8 mouse cellular contexts compared by ENCODE assay signal in the genomic region with DNA sequence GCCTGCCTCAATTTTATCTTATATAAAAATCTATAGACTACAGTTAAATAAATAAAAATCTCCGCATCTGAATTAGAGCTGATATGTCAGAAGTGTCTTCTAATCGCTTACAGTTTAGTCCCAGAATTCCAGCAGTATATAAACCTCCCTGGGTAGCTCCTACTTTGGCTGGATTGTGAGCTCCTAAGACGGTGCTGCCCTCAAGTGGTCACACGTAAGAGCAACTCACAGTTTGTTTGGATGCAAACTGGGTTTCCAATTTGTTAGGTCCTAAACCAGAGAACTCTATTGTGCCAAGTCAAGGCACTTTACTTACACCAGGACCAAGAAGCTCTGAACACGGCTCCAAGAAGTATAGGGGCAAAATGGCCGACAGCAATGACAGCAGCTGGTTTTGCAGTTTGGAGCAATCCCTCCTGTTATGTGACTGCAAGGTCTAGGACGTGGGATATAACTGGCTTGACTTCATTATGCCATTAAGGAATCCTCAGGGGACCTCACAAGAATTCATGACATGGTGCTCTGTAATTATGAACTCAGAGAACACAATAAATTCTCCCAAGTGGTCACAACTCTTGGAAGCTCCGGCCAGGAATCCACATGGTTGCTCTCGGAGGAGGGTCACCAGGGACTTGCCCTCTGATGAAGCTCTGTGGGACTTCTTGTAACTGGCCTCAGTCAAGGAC.
DNase-seq lines count a peak whose midpoint lies in the region; ATAC-seq and TF ChIP-seq lines count a peak whose summit lies in the region.
"Had no signal": no experiment of that assay in that cellular context is flagged by ENCODE, and none has a peak within 500 bp of the region (broad histone marks: within the 10 kb centered on the region; RNA-seq: fewer than 3 reads in every experiment).

No protein-coding gene starts in this region.

- 39% methylated on average over 9 of the region's 9 CpGs for WGBS in forebrain, embryonic 13.5 days
- 30% methylated on average over 9 of the region's 9 CpGs for WGBS in heart, postnatal 0 days

- H3K4me2 ChIP-seq in forebrain, embryonic 13.5 days = no peak overlapping the region
- H3K4me2 ChIP-seq in heart, postnatal 0 days (ENCODE audit: low read depth, low read length) = no peak overlapping the region; the same call in 1 of the 2 replicates
- H3K4me2 ChIP-seq: liver, embryonic 13.5 days had no signal

- peak; percentile 25; the same call in 1 of the 2 replicates for TF ChIP-seq CTCF in bone marrow macrophage, adult 2 months (IDR thresholded peaks at IDR 0.05; ENCODE audit: low read depth, low read length)
- peak; percentile 90 for TF ChIP-seq CTCF in heart, postnatal 0 days (IDR thresholded peaks at IDR 0.05; ENCODE audit: low read depth)

- H3K4me3 ChIP-seq in bone marrow macrophage, adult 2 months (ENCODE audit: insufficient read depth, low read length) = no peak overlapping the region
- no peak overlapping the region for H3K4me3 ChIP-seq in forebrain, embryonic 13.5 days
- H3K4me3 ChIP-seq in heart, postnatal 0 days (ENCODE audit: low read depth, low read length) = no peak overlapping the region
- H3K4me3 ChIP-seq: liver, embryonic 13.5 days had no signal

- peak; percentile 67 for ATAC-seq in forebrain, embryonic 13.5 days
- peak; percentile 80 for ATAC-seq in heart, postnatal 0 days (ENCODE audit: insufficient read depth, low read depth)

- no peak overlapping the region for H3K9ac ChIP-seq in forebrain, embryonic 13.5 days
- no peak overlapping the region for H3K9ac ChIP-seq in heart, postnatal 0 days (replicated peaks; ENCODE audit: low read depth, low read length)
- H3K9ac ChIP-seq: liver, embryonic 13.5 days had no signal

- no peaks in the 10 kb centered on the region for H3K27me3 ChIP-seq in forebrain, embryonic 13.5 days
- no peaks in the 10 kb centered on the region for H3K27me3 ChIP-seq in heart, postnatal 0 days (ENCODE audit: control insufficient read depth, insufficient read depth, low read length)
- H3K27me3 ChIP-seq: liver, embryonic 13.5 days had no signal

- peak; percentile 90 for DNase-seq in NIH3T3 (ENCODE audit: low read depth)
- DNase-seq in heart, postnatal 0 days (ENCODE audit: low spot score) = peak; percentile 85
- peak; percentile 61 to 83 for DNase-seq in kidney, postnatal 36 days
- DNase-seq in lung, postnatal 10 days = peak; percentile 78
- DNase-seq in right cerebral cortex, postnatal 10 days (ENCODE audit: low spot score in 2 of 2) = peak; percentile 70 to 79
- DNase-seq: liver, embryonic 13.5 days had no signal

- TF ChIP-seq EP300 in heart, postnatal 0 days (IDR thresholded peaks at IDR 0.05; ENCODE audit: low read depth) = no peak

- TF ChIP-seq POLR2A in bone marrow macrophage, adult 2 months (IDR thresholded peaks at IDR 0.05; ENCODE audit: borderline replicate concordance, low read depth, low read length) = no peak

- no peaks in the 10 kb centered on the region for H3K9me3 ChIP-seq in forebrain, embryonic 13.5 days (replicated peaks)
- H3K9me3 ChIP-seq in heart, postnatal 0 days (replicated peaks; ENCODE audit: control insufficient read depth, low read length) = no peaks in the 10 kb centered on the region
- H3K9me3 ChIP-seq: liver, embryonic 13.5 days had no signal

- H3K36me3 ChIP-seq in forebrain, embryonic 13.5 days (ENCODE audit: poor library complexity, severe bottlenecking) = no peaks in the 10 kb centered on the region
- H3K36me3 ChIP-seq in heart, postnatal 0 days (replicated peaks; ENCODE audit: control insufficient read depth, insufficient read depth, low read length) = no peaks in the 10 kb centered on the region
- H3K36me3 ChIP-seq: liver, embryonic 13.5 days had no signal

- no peak overlapping the region for H3K27ac ChIP-seq in bone marrow macrophage, adult 2 months (ENCODE audit: insufficient read depth, low read depth, low read length)
- no peak overlapping the region for H3K27ac ChIP-seq in forebrain, embryonic 13.5 days
- peak overlapping the region; percentile 64 for H3K27ac ChIP-seq in heart, postnatal 0 days (ENCODE audit: low read depth)
- H3K27ac ChIP-seq: liver, embryonic 13.5 days had no signal

- no peaks in the 10 kb centered on the region for H3K4me1 ChIP-seq in bone marrow macrophage, adult 2 months (ENCODE audit: control insufficient read depth, insufficient read depth, low read length)
- H3K4me1 ChIP-seq in forebrain, embryonic 13.5 days = no peaks in the 10 kb centered on the region
- H3K4me1 ChIP-seq in heart, postnatal 0 days (ENCODE audit: control insufficient read depth, insufficient read depth) = peaks cover 23% of the 10 kb centered on the region
